Mouse (Mus musculus) hindbrain, embryonic 13.5 days (tissue): ENCODE measurements around the gene Islr. TPM values are rescaled to one million over a fixed set of nuclear protein-coding genes. Genes with fewer than 3 reads are reported as not detected.

Source experiments
- ATAC-seq: fragments of 200-750 bp; cut with Nextera tagmentation; 2 replicates; pipeline ENCODE4 v1.8.0; 2017; ENCODE audit warnings: moderate TSS enrichment; ENCODE audit not compliant: low FRiP score
- H3K27ac ChIP-seq: fragments of 300-500 bp; sonication (generic); 2 replicates; pipeline ENCODE4 v1.5.1; 2015; ENCODE audit warnings: inconsistent platforms, mild to moderate bottlenecking, moderate library complexity
- H3K27me3 ChIP-seq: fragments of 300-500 bp; sonication (generic); 2 replicates; pipeline ENCODE4 v1.6.1; 2015; ENCODE audit warnings: mild to moderate bottlenecking, inconsistent platforms
- H3K36me3 ChIP-seq: fragments of 300-500 bp; sonication (generic); 2 replicates; pipeline ENCODE4 v1.6.1; 2015; ENCODE audit warnings: mild to moderate bottlenecking, inconsistent platforms
- H3K4me1 ChIP-seq: fragments of 300-500 bp; sonication (generic); replicated peaks from 2 replicates; pipeline ENCODE4 v1.6.1; 2015; ENCODE audit warnings: inconsistent platforms
- H3K4me2 ChIP-seq: fragments of 300-500 bp; sonication (generic); 2 replicates; pipeline ENCODE4 v1.6.1; 2015; ENCODE audit warnings: inconsistent platforms, mild to moderate bottlenecking, moderate library complexity
- H3K4me3 ChIP-seq: fragments of 300-500 bp; sonication (generic); 2 replicates; pipeline ENCODE4 v1.5.1; 2015; ENCODE audit warnings: mild to moderate bottlenecking, inconsistent platforms
- H3K9ac ChIP-seq: fragments of 300-500 bp; sonication (generic); 2 replicates; pipeline ENCODE4 v1.6.1; 2015; ENCODE audit warnings: mild to moderate bottlenecking, inconsistent platforms
- H3K9me3 ChIP-seq: fragments of 300-500 bp; sonication (generic); 2 replicates; pipeline ENCODE4 v1.6.1; 2016; ENCODE audit warnings: inconsistent platforms
- WGBS: fragments of 180-500 bp; shearing (Covaris S2); methylation state at CpG from one replicate; pipeline ENCODE4 v1.1.7; 2015; 5-methylcytosine and 5-hydroxymethylcytosine counted together
- polyA plus RNA-seq: library from polyadenylated mRNA; unstranded; fragments of >200 nt; fragmentation: Nextera tagmentation; extraction: Ambion mirVana; gene quantifications from 2 replicates; pipeline ENCODE4 v1.2.1, GENCODE M21; 2015

Islr gene
- polyA plus RNA-seq, 1 experiment from 2014 or later, result 40.9 TPM

- no peak overlapping the region for H3K9ac ChIP-seq
- no peaks in the 10 kb centered on the region for H3K27me3 ChIP-seq
- no peak overlapping the region for H3K4me3 ChIP-seq
- peaks cover 22% of the 10 kb centered on the region for H3K4me1 ChIP-seq
- no peaks in the 10 kb centered on the region for H3K9me3 ChIP-seq
- WGBS, result 54% methylated on average over 9 of the region's 9 CpGs
- H3K36me3 ChIP-seq, result no peaks in the 10 kb centered on the region
- peak overlapping the region; percentile 35; the same call in 1 of the 2 replicates for H3K27ac ChIP-seq
- H3K4me2 ChIP-seq, result no peak overlapping the region
- 0 out of 2 replicates have a peak, but pooled peaks have one; percentile 39 for ATAC-seq
Observed at GRCm38 (mm10) chr9:58241780-58242485, 37.8 kb upstream of the Islr start.

- Histone ChIP-seq H3K9ac (no peak overlapping the region), H3K4me2 (no peak overlapping the region), H3K27me3 (no peaks in the 10 kb centered on the region), H3K9me3 (no peaks in the 10 kb centered on the region), H3K36me3 (peaks cover 6% of the 10 kb centered on the region), H3K4me1 (no peaks in the 10 kb centered on the region; the same call in 1 of the 2 replicates), H3K4me3 (no peak overlapping the region), H3K27ac (no peak overlapping the region)
- 97% methylated on average over 28 of the region's 28 CpGs for WGBS
- no peak for ATAC-seq
Observed at GRCm38 (mm10) chr9:58234502-58235015, 30.5 kb upstream of the Islr start.

GRCm38 (mm10) chr9:58232374-58232773 is 28.3 kb upstream of the Islr start:
- Histone ChIP-seq H3K27me3 (no peaks in the 10 kb centered on the region), H3K9ac (no peak overlapping the region), H3K9me3 (no peaks in the 10 kb centered on the region), H3K27ac (no peak overlapping the region), H3K4me1 (no peaks in the 10 kb centered on the region; the same call in 1 of the 2 replicates), H3K36me3 (peaks cover 9% of the 10 kb centered on the region), H3K4me3 (no peak overlapping the region), H3K4me2 (no peak overlapping the region)
- WGBS, result 79% methylated on average over 5 of the region's 5 CpGs
- ATAC-seq, result no peak

GRCm38 (mm10) chr9:58231746-58232145 is 27.6 kb upstream of the Islr start:
- WGBS, result 72% methylated on average over 6 of the region's 6 CpGs
- H3K27me3 ChIP-seq, result no peaks in the 10 kb centered on the region
- no peak overlapping the region for H3K4me2 ChIP-seq
- peaks cover 9% of the 10 kb centered on the region for H3K36me3 ChIP-seq
- no peaks in the 10 kb centered on the region for H3K9me3 ChIP-seq
- no peak overlapping the region for H3K27ac ChIP-seq
- ATAC-seq, result no peak
- no peaks in the 10 kb centered on the region; the same call in 1 of the 2 replicates for H3K4me1 ChIP-seq
- H3K9ac ChIP-seq, result no peak overlapping the region
- no peak overlapping the region for H3K4me3 ChIP-seq

- Histone ChIP-seq H3K9ac (no peak overlapping the region), H3K4me1 (no peaks in the 10 kb centered on the region; the same call in none of the 2 replicates)
Observed at GRCm38 (mm10) chr9:58228777-58229466, 24.8 kb upstream of the Islr start.

GRCm38 (mm10) chr9:58225915-58226913 is 22.1 kb upstream of the Islr start:
- WGBS, result 69% methylated on average over 9 of the region's 9 CpGs

More at GRCm38 (mm10) chr9:58228777-58229466, 24.8 kb upstream of the Islr start:
- Histone ChIP-seq H3K4me3 (no peak overlapping the region), H3K27me3 (no peaks in the 10 kb centered on the region), H3K9me3 (no peaks in the 10 kb centered on the region), H3K27ac (no peak overlapping the region), H3K36me3 (peaks cover 4% of the 10 kb centered on the region; the same call in 1 of the 2 replicates), H3K4me2 (no peak overlapping the region)
- WGBS, result 95% methylated on average over 9 of the region's 9 CpGs
- ATAC-seq, result no peak

GRCm38 (mm10) chr9:58224356-58224755 is 20.2 kb upstream of the Islr start:
- Histone ChIP-seq H3K27me3 (no peaks in the 10 kb centered on the region), H3K9ac (no peak overlapping the region), H3K4me1 (no peaks in the 10 kb centered on the region; the same call in 1 of the 2 replicates), H3K9me3 (no peaks in the 10 kb centered on the region), H3K4me2 (no peak overlapping the region), H3K4me3 (no peak overlapping the region), H3K27ac (no peak overlapping the region), H3K36me3 (peaks cover 4% of the 10 kb centered on the region; the same call in 1 of the 2 replicates)
- 93% methylated on average over 2 of the region's 2 CpGs for WGBS
- no peak for ATAC-seq

More at GRCm38 (mm10) chr9:58225915-58226913, 22.1 kb upstream of the Islr start:
- Histone ChIP-seq H3K9me3 (no peaks in the 10 kb centered on the region), H3K4me3 (no peak overlapping the region), H3K9ac (no peak overlapping the region), H3K36me3 (peaks cover 4% of the 10 kb centered on the region; the same call in 1 of the 2 replicates), H3K4me1 (no peaks in the 10 kb centered on the region; the same call in 1 of the 2 replicates), H3K27me3 (no peaks in the 10 kb centered on the region), H3K27ac (no peak overlapping the region), H3K4me2 (no peak overlapping the region)
- ATAC-seq, result no peak

- no peak for ATAC-seq
- WGBS, result 73% methylated on average over 24 of the region's 24 CpGs
- no peaks in the 10 kb centered on the region for H3K4me1 ChIP-seq
- no peaks in the 10 kb centered on the region for H3K9me3 ChIP-seq
- H3K9ac ChIP-seq, result no peak overlapping the region
- no peaks in the 10 kb centered on the region for H3K27me3 ChIP-seq
- H3K36me3 ChIP-seq, result no peaks in the 10 kb centered on the region
- H3K27ac ChIP-seq, result no peak overlapping the region
- no peak overlapping the region for H3K4me2 ChIP-seq
- no peak overlapping the region for H3K4me3 ChIP-seq
Observed at GRCm38 (mm10) chr9:58220218-58220903, 16.3 kb upstream of the Islr start.

- H3K9me3 ChIP-seq, result no peaks in the 10 kb centered on the region
- ATAC-seq, result no peak
- H3K4me3 ChIP-seq, result no peak overlapping the region
- no peak overlapping the region for H3K4me2 ChIP-seq
- 83% methylated on average over 3 of the region's 3 CpGs for WGBS
- no peak overlapping the region for H3K9ac ChIP-seq
- no peaks in the 10 kb centered on the region for H3K36me3 ChIP-seq
- no peaks in the 10 kb centered on the region for H3K27me3 ChIP-seq
- H3K27ac ChIP-seq, result no peak overlapping the region
- H3K4me1 ChIP-seq, result peaks cover 7% of the 10 kb centered on the region
Observed at GRCm38 (mm10) chr9:58218539-58218938, 14.4 kb upstream of the Islr start.

GRCm38 (mm10) chr9:58216402-58216801 is 12.3 kb upstream of the Islr start:
- ATAC-seq, result peak; percentile 68; the same call in 1 of the 2 replicates
- peaks cover 11% of the 10 kb centered on the region for H3K4me1 ChIP-seq
- WGBS, result 44% methylated on average over 6 of the region's 6 CpGs
- H3K27ac ChIP-seq, result no peak overlapping the region
- H3K9me3 ChIP-seq, result no peaks in the 10 kb centered on the region
- H3K27me3 ChIP-seq, result 0 out of 2 replicates have a peak, but pooled peaks cover 4% of the 10 kb centered on the region
- no peak overlapping the region for H3K4me3 ChIP-seq
- no peaks in the 10 kb centered on the region for H3K36me3 ChIP-seq
- no peak overlapping the region for H3K9ac ChIP-seq
- no peak overlapping the region for H3K4me2 ChIP-seq

- WGBS, result 62% methylated on average over 8 of the region's 8 CpGs
- H3K4me3 ChIP-seq, result no peak overlapping the region
Observed at GRCm38 (mm10) chr9:58214519-58215180, 10.5 kb upstream of the Islr start.

More at GRCm38 (mm10) chr9:58214519-58215180, 10.5 kb upstream of the Islr start:
- Histone ChIP-seq H3K27ac (no peak overlapping the region), H3K9ac (no peak overlapping the region), H3K27me3 (0 out of 2 replicates have a peak, but pooled peaks cover 11% of the 10 kb centered on the region), H3K9me3 (no peaks in the 10 kb centered on the region), H3K4me1 (peaks cover 11% of the 10 kb centered on the region), H3K36me3 (no peaks in the 10 kb centered on the region), H3K4me2 (no peak overlapping the region)
- ATAC-seq, result no peak
